Mouse (Mus musculus) heart, postnatal 4 days (tissue): ENCODE data around the gene Vmn1r65. TPM values are rescaled to one million over a fixed set of nuclear protein-coding genes. Genes with fewer than 3 reads are reported as not detected.
"Not testable (repeated sequence)": the region's sequence is repeated elsewhere in the genome, so short reads cannot be mapped to it uniquely, and the experiment has no call there.

ENCODE experiments used
- DNase-seq: peaks from one replicate; pipeline ENCODE4 v3.0.0; 2021
- total RNA-seq, 2 experiments: library from RNA; stranded (reverse); gene quantifications; 2 replicates each; pipeline ENCODE4 v1.2.3; 2021

Vmn1r65 gene
- total RNA-seq, result not detected

DNA sequence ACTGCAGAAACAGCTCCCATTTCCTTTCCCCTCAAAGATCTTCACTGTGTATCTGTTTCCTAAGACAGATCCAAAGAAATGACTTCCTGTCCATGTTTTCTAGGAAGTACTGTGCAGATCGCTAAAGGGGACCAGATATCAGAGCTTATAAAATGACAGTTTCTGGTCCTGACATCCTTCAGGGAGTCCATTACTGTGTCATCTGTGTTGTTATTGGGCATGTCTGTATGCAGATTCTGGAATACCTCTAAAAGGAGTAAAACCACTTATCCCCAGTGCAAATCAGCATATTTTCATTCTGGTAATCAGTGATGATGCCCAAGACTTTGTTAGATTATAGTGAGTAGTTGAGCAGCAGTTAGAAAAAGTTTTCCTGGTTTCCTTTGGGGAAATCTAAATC lies at the start of gene Vmn1r65:
Gene Vmn1r65, minus strand, starts transcription at position 101 of the 400 bp plus-strand sequence.
- no peak for DNase-seq

DNA sequence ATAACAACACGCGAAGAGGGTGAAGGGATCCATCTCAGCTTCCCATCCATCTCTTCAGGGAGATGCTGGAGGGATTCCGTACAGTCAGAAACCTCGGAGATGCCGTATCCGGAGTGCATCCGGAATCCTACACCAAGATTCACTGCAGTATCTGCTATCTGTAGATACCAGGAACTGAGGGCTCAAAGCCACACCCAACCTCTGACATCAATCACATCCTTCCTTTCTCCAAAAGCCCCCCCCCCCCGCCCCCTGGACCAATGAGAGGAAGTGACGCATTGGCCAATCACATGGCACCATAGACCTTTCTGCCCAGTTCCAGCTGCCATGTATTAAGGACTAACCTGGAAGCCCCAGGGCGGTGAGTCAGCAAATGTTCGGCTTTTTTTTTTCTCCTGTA lies 34.1 kb upstream of the Vmn1r65 start, which contains the start of gene Nlrp4c:
Gene Nlrp4c, plus strand, starts transcription at position 301 of the 400 bp plus-strand sequence.
- no peak for DNase-seq

GRCm38 (mm10) chr7:5982426-5982825 lies 28.4 kb downstream of the Vmn1r65 start:
- not testable (repeated sequence) for DNase-seq

DNA sequence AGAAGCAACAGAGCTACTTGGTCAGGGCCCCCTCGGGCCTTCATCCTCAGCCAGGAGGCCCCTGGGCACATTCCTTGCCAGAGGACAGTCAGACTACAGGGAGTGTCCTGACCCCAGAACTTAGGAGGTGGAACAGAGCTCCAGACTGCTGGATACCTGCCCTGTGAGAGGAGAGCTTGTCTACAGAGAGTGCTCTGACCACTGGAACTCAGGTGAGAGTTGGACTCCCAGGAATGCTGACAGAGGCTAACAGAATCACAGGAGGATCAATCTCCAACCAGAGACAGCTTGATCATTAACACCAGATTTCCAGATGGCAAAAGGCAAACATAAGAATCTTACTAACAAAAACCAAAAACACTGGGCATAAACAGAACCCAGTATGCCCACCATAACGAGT lies 38.3 kb downstream of the Vmn1r65 start:
- DNase-seq, result not testable (repeated sequence)

Other genes with a start within 250 kb of the Vmn1r65 start
- not detected for gene Vmn1r63, start 205.6 kb downstream of the Vmn1r65 start, total RNA-seq
- gene Vmn1r64, start 126.5 kb downstream of the Vmn1r65 start, total RNA-seq, result not detected
- not detected for gene Nlrp4c, start 34.2 kb upstream of the Vmn1r65 start, total RNA-seq
- 10 to 100 TPM; 43.4 to 50.3 TPM for gene Zfp787, start 145.0 kb upstream of the Vmn1r65 start, total RNA-seq
- gene Zfp444, start 161.2 kb upstream of the Vmn1r65 start, total RNA-seq, result 10 to 100 TPM; 11.8 to 15.2 TPM
- not detected for gene Galp, start 186.1 kb upstream of the Vmn1r65 start, total RNA-seq
- not detected for gene Zscan5b, start 211.3 kb upstream of the Vmn1r65 start, total RNA-seq
- not detected for gene Epp13, start 241.7 kb upstream of the Vmn1r65 start, total RNA-seq